ENCODE assay signal across 8 mouse cellular contexts in genomic region chr3:89772588-89772967, GRCm38 (mm10). TPM values are rescaled to one million over a fixed set of nuclear protein-coding genes. Genes with fewer than 3 reads are reported as not detected.
DNase-seq lines count a peak whose midpoint lies in the region; ATAC-seq and TF ChIP-seq lines count a peak whose summit lies in the region.

No protein-coding gene starts in this region.

- H3K9ac ChIP-seq in embryonic facial prominence, embryonic 14.5 days (ENCODE audit: low read depth, low read length) = peak overlapping the region; percentile 99
- peak overlapping the region; percentile 69 for H3K9ac ChIP-seq in heart, adult 2 months (ENCODE audit: low read depth, low read length)
- H3K9ac ChIP-seq in limb, embryonic 12.5 days (replicated peaks) = peak overlapping the region; percentile 98
- peak overlapping the region; percentile 98 for H3K9ac ChIP-seq in midbrain, embryonic 14.5 days (replicated peaks; ENCODE audit: low read length)

- DNase-seq in 416B (ENCODE audit: low read depth) = peak; percentile 93
- DNase-seq in embryonic facial prominence, embryonic 14.5 days (ENCODE audit: low spot score) = peak; percentile 86
- peak; percentile 79 to 81 for DNase-seq in heart, adult 2 months
- DNase-seq in kidney, adult 2 months = peak; percentile 87
- DNase-seq in midbrain, embryonic 14.5 days = peak; percentile 94
- peak; percentile 74 for DNase-seq in spleen, adult 12 weeks (ENCODE audit: low spot score)

- TF ChIP-seq POLR2A in bone marrow, adult 2 months (IDR thresholded peaks at IDR 0.05; ENCODE audit: borderline replicate concordance, control insufficient read depth, low read depth, low read length) = no peak
- TF ChIP-seq POLR2A in heart, adult 2 months (IDR thresholded peaks at IDR 0.05; ENCODE audit: insufficient read depth, low read depth, low read length) = no peak
- TF ChIP-seq POLR2A in kidney, adult 2 months (IDR thresholded peaks at IDR 0.05; ENCODE audit: low read depth, low read length) = no peak

- peak; percentile 89 for TF ChIP-seq EP300 in heart, adult 2 months (IDR thresholded peaks at IDR 0.05; ENCODE audit: insufficient read depth, low read depth, low read length)

- peak overlapping the region; percentile 80 for H3K27ac ChIP-seq in bone marrow, adult 2 months (ENCODE audit: control insufficient read depth, insufficient read depth, low read depth, low read length, poor library complexity)
- peak overlapping the region; percentile 95 for H3K27ac ChIP-seq in embryonic facial prominence, embryonic 14.5 days (replicated peaks; ENCODE audit: low read depth, low read length)
- H3K27ac ChIP-seq in heart, adult 2 months = peak overlapping the region; percentile 81
- peak overlapping the region; percentile 75 for H3K27ac ChIP-seq in kidney, adult 2 months (ENCODE audit: insufficient read depth, low read depth, low read length)
- H3K27ac ChIP-seq in limb, embryonic 12.5 days = peak overlapping the region; percentile 96
- peak overlapping the region; percentile 95 for H3K27ac ChIP-seq in midbrain, embryonic 14.5 days (replicated peaks; ENCODE audit: low read depth, low read length)

- peaks cover 22% of the 10 kb centered on the region for H3K36me3 ChIP-seq in embryonic facial prominence, embryonic 14.5 days (ENCODE audit: control insufficient read depth, insufficient read depth, low read length)
- H3K36me3 ChIP-seq in heart, adult 2 months (ENCODE audit: control insufficient read depth, insufficient read depth, low read length) = no peaks in the 10 kb centered on the region; the same call in 1 of the 2 replicates
- H3K36me3 ChIP-seq in kidney, adult 2 months (ENCODE audit: control insufficient read depth, insufficient read depth, low read length) = 0 out of 2 replicates have a peak, but pooled peaks cover under 1% of the 10 kb centered on the region
- H3K36me3 ChIP-seq in limb, embryonic 12.5 days = peaks cover 24% of the 10 kb centered on the region
- peaks cover 16% of the 10 kb centered on the region for H3K36me3 ChIP-seq in midbrain, embryonic 14.5 days (ENCODE audit: control insufficient read depth, insufficient read depth, low read length)

- TF ChIP-seq CTCF in bone marrow, adult 2 months (IDR thresholded peaks at IDR 0.05; ENCODE audit: control insufficient read depth, insufficient read depth, low read length) = peak; percentile 97
- peak; percentile 98 for TF ChIP-seq CTCF in heart, adult 2 months (IDR thresholded peaks at IDR 0.05)
- TF ChIP-seq CTCF in kidney, adult 2 months (conservative IDR thresholded peaks at IDR 0.05; ENCODE audit: insufficient read depth, insufficient read length, low read depth, low read length) = peak; percentile 98

- peaks cover 4% of the 10 kb centered on the region; the same call in 1 of the 2 replicates for H3K4me1 ChIP-seq in bone marrow, adult 2 months (ENCODE audit: control insufficient read depth, insufficient read depth, low read length)
- H3K4me1 ChIP-seq in embryonic facial prominence, embryonic 14.5 days (ENCODE audit: control insufficient read depth, insufficient read depth, low read length) = peaks cover 19% of the 10 kb centered on the region
- H3K4me1 ChIP-seq in heart, adult 2 months (ENCODE audit: control insufficient read depth, insufficient read depth, low read length) = peaks cover 10% of the 10 kb centered on the region
- H3K4me1 ChIP-seq in kidney, adult 2 months (ENCODE audit: control insufficient read depth, insufficient read depth, low read length) = peaks cover 14% of the 10 kb centered on the region; the same call in 1 of the 2 replicates
- peaks cover 30% of the 10 kb centered on the region for H3K4me1 ChIP-seq in limb, embryonic 12.5 days (replicated peaks)
- H3K4me1 ChIP-seq in midbrain, embryonic 14.5 days (ENCODE audit: control insufficient read depth, insufficient read depth, low read length) = peaks cover 32% of the 10 kb centered on the region

- peak overlapping the region; percentile 83 for H3K4me2 ChIP-seq in embryonic facial prominence, embryonic 14.5 days (ENCODE audit: low read depth, low read length)
- H3K4me2 ChIP-seq in limb, embryonic 12.5 days = peak overlapping the region; percentile 92
- H3K4me2 ChIP-seq in midbrain, embryonic 14.5 days (ENCODE audit: low read length) = peak overlapping the region; percentile 92

- no peaks in the 10 kb centered on the region for H3K27me3 ChIP-seq in embryonic facial prominence, embryonic 14.5 days (replicated peaks; ENCODE audit: control insufficient read depth, insufficient read depth, low read length)
- no peaks in the 10 kb centered on the region for H3K27me3 ChIP-seq in heart, adult 2 months (ENCODE audit: control insufficient read depth, insufficient read depth, low read length)
- H3K27me3 ChIP-seq in kidney, adult 2 months (replicated peaks; ENCODE audit: control insufficient read depth, insufficient read depth, low read length) = no peaks in the 10 kb centered on the region
- no peaks in the 10 kb centered on the region for H3K27me3 ChIP-seq in limb, embryonic 12.5 days
- H3K27me3 ChIP-seq in midbrain, embryonic 14.5 days (ENCODE audit: control insufficient read depth, insufficient read depth, low read length) = no peaks in the 10 kb centered on the region

- 1% methylated on average over 17 of the region's 17 CpGs for WGBS in bone marrow, adult 2 months
- 0% methylated on average over 17 of the region's 17 CpGs for WGBS in embryonic facial prominence, embryonic 14.5 days
- WGBS in heart, adult 2 months = under 1% methylated on average over 17 of the region's 17 CpGs
- WGBS in kidney, adult 2 months = 0% methylated on average over 17 of the region's 17 CpGs
- WGBS in limb, embryonic 12.5 days = 2% methylated on average over 17 of the region's 17 CpGs
- WGBS in midbrain, embryonic 14.5 days = under 1% methylated on average over 17 of the region's 17 CpGs

- no peaks in the 10 kb centered on the region for H3K79me2 ChIP-seq in heart, adult 2 months (replicated peaks; ENCODE audit: control insufficient read depth, insufficient read depth, low read length)

- ATAC-seq in embryonic facial prominence, embryonic 14.5 days (ENCODE audit: low read depth) = peak; percentile 77
- no peak; the same call in none of the 2 replicates for ATAC-seq in limb, embryonic 12.5 days (ENCODE audit: insufficient number of reproducible peaks, insufficient read depth, low FRiP score, low TSS enrichment, low read depth)
- peak; percentile 71 for ATAC-seq in midbrain, embryonic 14.5 days (ENCODE audit: low FRiP score, low TSS enrichment)

- peak overlapping the region; percentile 54 for H3K4me3 ChIP-seq in bone marrow, adult 2 months (replicated peaks; ENCODE audit: control insufficient read depth, low read depth, low read length)
- H3K4me3 ChIP-seq in embryonic facial prominence, embryonic 14.5 days (ENCODE audit: low read depth, low read length) = peak overlapping the region; percentile 98
- H3K4me3 ChIP-seq in heart, adult 2 months = peak overlapping the region; percentile 74
- H3K4me3 ChIP-seq in kidney, adult 2 months (ENCODE audit: insufficient read depth, low read depth, low read length) = peak overlapping the region; percentile 55
- peak overlapping the region; percentile 99 for H3K4me3 ChIP-seq in limb, embryonic 12.5 days (replicated peaks)
- peak overlapping the region; percentile 99 for H3K4me3 ChIP-seq in midbrain, embryonic 14.5 days (replicated peaks; ENCODE audit: low read depth, low read length)

- intact Hi-C loops in heart, adult 2 months (cut with DNase I) = loop anchor here (1.0 to 5.0 kb wide), 4 partner anchors 42 to 306 kb away; no protein-coding TSS in a partner anchor

- no peaks in the 10 kb centered on the region for H3K9me3 ChIP-seq in embryonic facial prominence, embryonic 14.5 days (ENCODE audit: control insufficient read depth, low read length)
- H3K9me3 ChIP-seq in limb, embryonic 12.5 days = no peaks in the 10 kb centered on the region
- H3K9me3 ChIP-seq in midbrain, embryonic 14.5 days (ENCODE audit: control insufficient read depth, low read length) = no peaks in the 10 kb centered on the region

RNA-seq across cellular contexts. Expression of gene Ube2q1, which starts 0.8 kb away (rescaled TPM):
- polyA plus RNA-seq in bone marrow, adult 2 months (2011; ENCODE audit: insufficient read depth, insufficient read length, low replicate concordance, missing spikeins) = 44.2 and 78.7 TPM in 2 replicates
- 20.4 and 21.7 TPM in 2 replicates for polyA plus RNA-seq in embryonic facial prominence, embryonic 14.5 days (2014; fragmentation: Nextera tagmentation; extraction: Ambion mirVana)
- total RNA-seq in heart, adult 2 months (2021) = 10 to 100 TPM; 24.0 to 25.5 TPM
- 14.6 and 18.8 TPM in 2 replicates for polyA plus RNA-seq in heart, adult 2 months (2012; rRNA removed)
- 24.7 and 27.2 TPM in 2 replicates for polyA plus RNA-seq in kidney, adult 2 months (2012; rRNA removed)
- polyA plus RNA-seq in limb, embryonic 12.5 days (2016; fragmentation: Nextera tagmentation; extraction: Ambion mirVana) = 15.9 and 18.1 TPM in 2 replicates
- 22.2 and 25.0 TPM in 2 replicates for polyA plus RNA-seq in midbrain, embryonic 14.5 days (2014; fragmentation: Nextera tagmentation; extraction: Ambion mirVana)

RNA-seq across cellular contexts. Expression of gene Chrnb2, which starts 8.1 kb away (rescaled TPM):
- polyA plus RNA-seq in bone marrow, adult 2 months (2011; ENCODE audit: insufficient read depth, insufficient read length, low replicate concordance, missing spikeins) = 0.14 and 0.32 TPM in 2 replicates
- 1.7 and 1.8 TPM in 2 replicates for polyA plus RNA-seq in embryonic facial prominence, embryonic 14.5 days (2014; fragmentation: Nextera tagmentation; extraction: Ambion mirVana)
- under 1 TPM; 0.14 to 0.16 TPM for total RNA-seq in heart, adult 2 months (2021)
- 0.35 and 0.61 TPM in 2 replicates for polyA plus RNA-seq in heart, adult 2 months (2012; rRNA removed)
- polyA plus RNA-seq in kidney, adult 2 months (2012; rRNA removed) = 1.6 and 1.8 TPM in 2 replicates
- polyA plus RNA-seq in limb, embryonic 12.5 days (2016; fragmentation: Nextera tagmentation; extraction: Ambion mirVana) = 0.51 and 0.81 TPM in 2 replicates
- polyA plus RNA-seq in midbrain, embryonic 14.5 days (2014; fragmentation: Nextera tagmentation; extraction: Ambion mirVana) = 29.6 and 31.5 TPM in 2 replicates

RNA-seq across cellular contexts. Expression of gene Adar, which starts 57.8 kb away (rescaled TPM):
- polyA plus RNA-seq in bone marrow, adult 2 months (2011; ENCODE audit: insufficient read depth, insufficient read length, low replicate concordance, missing spikeins) = 17.6 and 48.3 TPM in 2 replicates
- 10.6 and 11.5 TPM in 2 replicates for polyA plus RNA-seq in embryonic facial prominence, embryonic 14.5 days (2014; fragmentation: Nextera tagmentation; extraction: Ambion mirVana)
- total RNA-seq in heart, adult 2 months (2021) = 10 to 100 TPM; 10.8 to 13.1 TPM
- polyA plus RNA-seq in heart, adult 2 months (2012; rRNA removed) = 12.8 and 15.8 TPM in 2 replicates
- 20.5 and 22.0 TPM in 2 replicates for polyA plus RNA-seq in kidney, adult 2 months (2012; rRNA removed)
- polyA plus RNA-seq in limb, embryonic 12.5 days (2016; fragmentation: Nextera tagmentation; extraction: Ambion mirVana) = 15.5 and 15.7 TPM in 2 replicates
- polyA plus RNA-seq in midbrain, embryonic 14.5 days (2014; fragmentation: Nextera tagmentation; extraction: Ambion mirVana) = 26.1 and 33.6 TPM in 2 replicates

RNA-seq across cellular contexts. Expression of gene She, which starts 58.6 kb away (rescaled TPM):
- polyA plus RNA-seq in bone marrow, adult 2 months (2011; ENCODE audit: insufficient read depth, insufficient read length, low replicate concordance, missing spikeins) = 1.2 and 1.7 TPM in 2 replicates
- polyA plus RNA-seq in embryonic facial prominence, embryonic 14.5 days (2014; fragmentation: Nextera tagmentation; extraction: Ambion mirVana) = 5.2 and 6.0 TPM in 2 replicates
- total RNA-seq in heart, adult 2 months (2021) = 10 to 100 TPM; 12.3 to 13.3 TPM
- polyA plus RNA-seq in heart, adult 2 months (2012; rRNA removed) = 3.4 and 7.7 TPM in 2 replicates
- polyA plus RNA-seq in kidney, adult 2 months (2012; rRNA removed) = 3.3 and 4.1 TPM in 2 replicates
- 3.5 and 3.7 TPM in 2 replicates for polyA plus RNA-seq in limb, embryonic 12.5 days (2016; fragmentation: Nextera tagmentation; extraction: Ambion mirVana)
- 0.57 and 2.0 TPM in 2 replicates for polyA plus RNA-seq in midbrain, embryonic 14.5 days (2014; fragmentation: Nextera tagmentation; extraction: Ambion mirVana)

Comparison
In these comparisons a context has a peak if more than half of its experiments do, and no peak if none do; other contexts are left out.
1. RNA of gene Chrnb2, which starts 8.1 kb away (polyA plus RNA-seq): 29.6 to 31.5 TPM in midbrain, embryonic 14.5 days; 1.7 to 1.8 TPM in embryonic facial prominence, embryonic 14.5 days, 1.6 to 1.8 TPM in kidney, adult 2 months, 0.51 to 0.81 TPM in limb, embryonic 12.5 days, 0.35 to 0.61 TPM in heart, adult 2 months and 0.14 to 0.32 TPM in bone marrow, adult 2 months; every median in the first group is over 10 times any median in the second.
2. Peak in every context shown above with its lines, with median percentiles within 50 percentile points of each other: DNase-seq, H3K27ac ChIP-seq, H3K4me3 ChIP-seq, CTCF ChIP-seq, H3K4me2 ChIP-seq and H3K9ac ChIP-seq.